Mouse (Mus musculus) CH12.LX (cell line): ENCODE measurements around the gene Lrmda. TPM values are rescaled to one million over a fixed set of nuclear protein-coding genes. Genes with fewer than 3 reads are reported as not detected.

ENCODE experiments used
- DNase-seq: peaks from one replicate; pipeline ENCODE4 v3.0.0-alpha.2; 2013; ENCODE audit errors: extremely low read depth
- H3K27ac ChIP-seq: 2 replicates; pipeline ENCODE4 v1.5.1; 2012; ENCODE audit warnings: low read depth, mild to moderate bottlenecking, control low read depth, moderate library complexity; ENCODE audit not compliant: insufficient read depth
- H3K27me3 ChIP-seq: replicated peaks from 2 replicates; pipeline ENCODE3; 2012; ENCODE audit warnings: inconsistent platforms
- H3K36me3 ChIP-seq, 2 experiments: replicated peaks in 1 of 2; 2 replicates each; pipeline versions ENCODE3 to v1.6.1; 2012; ENCODE audit warnings: inconsistent platforms in 1 of 2, low read length in 1 of 2, mild to moderate bottlenecking in 1 of 2, mixed read lengths in 1 of 2, moderate library complexity in 1 of 2; ENCODE audit not compliant: control insufficient read depth in 1 of 2, insufficient read depth in 1 of 2
- H3K4me1 ChIP-seq, 2 experiments: 2 replicates each; pipeline ENCODE4 v1.6.1; 2012; ENCODE audit warnings: inconsistent platforms in 1 of 2, moderate library complexity in 1 of 2; ENCODE audit not compliant: insufficient read depth in 2 of 2, control insufficient read depth in 1 of 2
- H3K4me2 ChIP-seq: 2 replicates; pipeline ENCODE4 v1.6.1; 2012; ENCODE audit warnings: low read depth, mild to moderate bottlenecking, control low read depth; ENCODE audit not compliant: poor library complexity, insufficient read depth, severe bottlenecking
- H3K4me3 ChIP-seq, 3 experiments: fragments of 150-350 bp in 1 of 3; sonication (generic) in 1 of 3; replicated peaks in 1 of 3; 2 replicates each; pipeline versions ENCODE3 to v1.5.1; 2011 to 2012; ENCODE audit warnings: low read depth in 2 of 3, low read length in 2 of 3, mild to moderate bottlenecking in 2 of 3, moderate library complexity in 2 of 3, control low read depth in 1 of 3, improper control_type of control experiment in 1 of 3, inconsistent platforms in 1 of 3, mixed read lengths in 1 of 3; ENCODE audit not compliant: poor library complexity in 1 of 3
- H3K79me2 ChIP-seq: replicated peaks from 2 replicates; pipeline ENCODE4 v1.6.1; 2012; ENCODE audit warnings: mild to moderate bottlenecking, moderate library complexity; ENCODE audit not compliant: control insufficient read depth, poor library complexity, insufficient read depth, severe bottlenecking; ENCODE audit errors: extremely low read depth
- H3K9ac ChIP-seq: 2 replicates; pipeline ENCODE4 v1.6.1; 2012; ENCODE audit warnings: low read depth, mild to moderate bottlenecking, control low read depth, moderate library complexity; ENCODE audit not compliant: insufficient read depth
- H3K9me3 ChIP-seq: replicated peaks from 2 replicates; pipeline ENCODE3; 2012; ENCODE audit warnings: low read length, inconsistent platforms, mixed read lengths
- CHD1 ChIP-seq: IDR thresholded peaks from 2 replicates; pipeline ENCODE4 v1.6.1; 2012; ENCODE audit warnings: low read depth, low read length, improper control_type of control experiment, inconsistent platforms
- CHD2 ChIP-seq: IDR thresholded peaks from 2 replicates; pipeline ENCODE4 v1.6.1; 2011; ENCODE audit warnings: low read length, improper control_type of control experiment
- ELF1 ChIP-seq: IDR thresholded peaks from 2 replicates; pipeline ENCODE4 v1.6.1; 2014; ENCODE audit warnings: low read depth, mild to moderate bottlenecking, inconsistent platforms, low read length, improper control_type of control experiment
- HCFC1 ChIP-seq: IDR thresholded peaks from 2 replicates; pipeline ENCODE4 v1.6.1; 2012; ENCODE audit warnings: low read depth, mild to moderate bottlenecking, inconsistent platforms, low read length, improper control_type of control experiment
- IRF4 ChIP-seq: IDR thresholded peaks from 2 replicates; pipeline ENCODE4 v1.6.1; 2014; ENCODE audit warnings: low read depth, mild to moderate bottlenecking, inconsistent platforms, low read length, improper control_type of control experiment
- JUN ChIP-seq: IDR thresholded peaks from 2 replicates; pipeline ENCODE4 v1.6.1; 2011; ENCODE audit warnings: low read depth, mild to moderate bottlenecking, low read length, improper control_type of control experiment, moderate library complexity; ENCODE audit not compliant: insufficient read depth
- MAFK ChIP-seq: IDR thresholded peaks from 2 replicates; pipeline ENCODE4 v1.6.1; 2011; ENCODE audit warnings: low read length, improper control_type of control experiment; ENCODE audit not compliant: insufficient replicate concordance
- MAX ChIP-seq: IDR thresholded peaks from 2 replicates; pipeline ENCODE4 v1.6.1; 2011; ENCODE audit warnings: low read length, improper control_type of control experiment
- MEF2A ChIP-seq: IDR thresholded peaks from 2 replicates; pipeline ENCODE4 v1.6.1; 2014; ENCODE audit warnings: low read depth, mild to moderate bottlenecking, inconsistent platforms, low read length, improper control_type of control experiment, borderline replicate concordance
- MXI1 ChIP-seq: IDR thresholded peaks from 2 replicates; pipeline ENCODE4 v1.6.1; 2011; ENCODE audit warnings: mild to moderate bottlenecking, low read depth, low read length, improper control_type of control experiment
- NELFE ChIP-seq: IDR thresholded peaks from 2 replicates; pipeline ENCODE4 v1.6.1; 2011; ENCODE audit warnings: low read depth, low read length, improper control_type of control experiment
- POLR2A ChIP-seq: IDR thresholded peaks from 2 replicates; pipeline ENCODE4 v1.6.1; 2011; ENCODE audit warnings: low read depth, mild to moderate bottlenecking, improper control_type of control experiment, low read length
- RAD21 ChIP-seq: IDR thresholded peaks from 2 replicates; pipeline ENCODE4 v1.6.1; 2011; ENCODE audit warnings: low read depth, mild to moderate bottlenecking, low read length, improper control_type of control experiment, moderate library complexity
- RCOR1 ChIP-seq: conservative IDR thresholded peaks from 2 replicates; pipeline ENCODE4 v1.6.1; 2012; ENCODE audit warnings: low read depth, mild to moderate bottlenecking, inconsistent platforms, low read length, improper control_type of control experiment
- SIN3A ChIP-seq: IDR thresholded peaks from 2 replicates; pipeline ENCODE4 v1.6.1; 2012; ENCODE audit warnings: low read length, improper control_type of control experiment, inconsistent platforms
- SMC3 ChIP-seq: IDR thresholded peaks from 2 replicates; pipeline ENCODE4 v1.6.1; 2011; ENCODE audit warnings: low read depth, low read length, improper control_type of control experiment
- TBP ChIP-seq: conservative IDR thresholded peaks from 2 replicates; pipeline ENCODE4 v1.6.1; 2011; ENCODE audit warnings: low read depth, low read length, improper control_type of control experiment
- UBTF ChIP-seq: IDR thresholded peaks from 2 replicates; pipeline ENCODE4 v1.6.1; 2012; ENCODE audit warnings: low read depth, mild to moderate bottlenecking, inconsistent platforms, low read length, improper control_type of control experiment, moderate library complexity
- ZC3H11A ChIP-seq: IDR thresholded peaks from 2 replicates; pipeline ENCODE4 v1.6.1; 2012; ENCODE audit warnings: low read depth, mild to moderate bottlenecking, inconsistent platforms, low read length, improper control_type of control experiment
- ZKSCAN1 ChIP-seq: IDR thresholded peaks from 2 replicates; pipeline ENCODE4 v1.6.1; 2012; ENCODE audit warnings: low read depth, inconsistent platforms, low read length, improper control_type of control experiment, borderline replicate concordance
- ZNF384 ChIP-seq: IDR thresholded peaks from 2 replicates; pipeline ENCODE4 v1.6.1; 2012; ENCODE audit warnings: low read depth, low read length, improper control_type of control experiment, inconsistent platforms
- dilution Hi-C: fragments of 300-500 bp; cut with MboI; formaldehyde crosslinking; loops from 2 replicates; pipeline ENCODE4 v1.14.3; 2020; ENCODE audit warnings: low sequenced_read_pairs; ENCODE audit not compliant: extremely low pct_unique_long_range_greater_than_20kb, extremely low pct_ligation_motif_present
- in situ Hi-C: fragments of 300-500 bp; cut with MboI; formaldehyde crosslinking; loops from 3 replicates; pipeline ENCODE4 v1.14.3; 2019; ENCODE audit warnings: low sequenced_read_pairs, low pct_ligation_motif_present, low pct_unique_long_range_greater_than_20kb, mixed read lengths
- polyA plus RNA-seq: library from polyadenylated mRNA; unstranded; fragments of >175 nt; gene quantifications from 2 replicates; pipeline ENCODE4 v1.2.1, GENCODE M21; 2012; ENCODE audit warnings: low read depth; ENCODE audit not compliant: insufficient read length
- total RNA-seq, 2 experiments: library from RNA; depleted of rRNA; stranded (reverse); fragments of 300-350 nt in 1 of 2; fragments of >200 nt in 1 of 2; gene quantifications; 2 replicates each; pipeline ENCODE4 v1.2.3; 2012 to 2014

The Lrmda gene
- total and polyA plus RNA-seq, 3 experiments: 0.89 to 3.7 (median 1.9) TPM

- TF ChIP-seq CHD2 (no peak), TBP (no peak), RCOR1 (no peak), UBTF (no peak), RAD21 (no peak), MAX (no peak), CHD1 (no peak), HCFC1 (no peak)
- H3K4me1 ChIP-seq: peaks cover 0 to 16% of the 10 kb centered on the region in 2 experiments; a peak in 1 of 4 replicates
- no peaks in the 10 kb centered on the region for H3K9me3 ChIP-seq
- DNase-seq: no peak
- H3K27ac ChIP-seq: no peak overlapping the region
- in situ Hi-C loops (no loop called here), dilution Hi-C loops (no loop called here)
- H3K36me3 ChIP-seq: no peaks in the 10 kb centered on the region
- H3K4me3 ChIP-seq: no peak overlapping the region
- H3K9ac ChIP-seq: no peak overlapping the region
- no peaks in the 10 kb centered on the region for H3K27me3 ChIP-seq
- no peak overlapping the region for H3K4me2 ChIP-seq
- H3K79me2 ChIP-seq: no peaks in the 10 kb centered on the region
Measured at GRCm38 (mm10) chr14:22329191-22329590, 309.7 kb downstream of the Lrmda start.

- Histone ChIP-seq H3K4me1 (no peaks in the 10 kb centered on the region), H3K27me3 (no peaks in the 10 kb centered on the region), H3K9ac (no peak overlapping the region), H3K36me3 (no peaks in the 10 kb centered on the region), H3K27ac (no peak overlapping the region), H3K79me2 (no peaks in the 10 kb centered on the region), H3K4me2 (no peak overlapping the region), H3K4me3 (no peak overlapping the region), H3K9me3 (no peaks in the 10 kb centered on the region)
- TF ChIP-seq SIN3A (no peak), HCFC1 (no peak), SMC3 (no peak), JUN (no peak), ZC3H11A (no peak), MXI1 (no peak), POLR2A (no peak), RAD21 (no peak), CHD2 (no peak), MAFK (no peak), ELF1 (no peak), TBP (no peak), UBTF (no peak), RCOR1 (no peak), MEF2A (no peak), ZKSCAN1 (no peak), IRF4 (no peak), ZNF384 (no peak), NELFE (no peak)
- DNase-seq: no peak
- dilution Hi-C loops (no loop called here), in situ Hi-C loops (no loop called here)
Measured at GRCm38 (mm10) chr14:22335101-22335820, 315.7 kb downstream of the Lrmda start.
